Mouse (Mus musculus) olfactory bulb, adult 2 months (tissue): Measurements from ENCODE around the gene Mfng. TPM values are rescaled to one million over a fixed set of nuclear protein-coding genes. Genes with fewer than 3 reads are reported as not detected.

Experiments
- H3K27ac ChIP-seq: fragments of 200-500 bp; 2 replicates; pipeline ENCODE4 v1.5.1; 2012; ENCODE audit warnings: low read depth, low read length; ENCODE audit not compliant: insufficient read depth
- H3K4me1 ChIP-seq: fragments of 200-500 bp; 2 replicates; pipeline ENCODE4 v1.6.1; 2012; ENCODE audit warnings: low read length; ENCODE audit not compliant: control insufficient read depth, insufficient read depth
- H3K4me3 ChIP-seq: fragments of 200-500 bp; 2 replicates; pipeline ENCODE4 v1.5.1; 2012; ENCODE audit warnings: mild to moderate bottlenecking, low read depth, low read length, moderate library complexity; ENCODE audit not compliant: insufficient read depth
- CTCF ChIP-seq: fragments of 200-500 bp; IDR thresholded peaks from 2 replicates; pipeline ENCODE4 v1.5.1; 2012; ENCODE audit warnings: low read depth, mild to moderate bottlenecking, low read length, moderate library complexity; ENCODE audit not compliant: insufficient read depth
- POLR2A ChIP-seq: fragments of 200-500 bp; IDR thresholded peaks from 2 replicates; pipeline ENCODE4 v1.6.1; 2012; ENCODE audit warnings: mild to moderate bottlenecking, low read depth, low read length, moderate library complexity; ENCODE audit not compliant: insufficient read depth
- WGBS: fragments of 180-500 bp; shearing (Covaris S2); methylation state at CpG from one replicate; pipeline ENCODE4 v1.1.7; 2018; 5-methylcytosine and 5-hydroxymethylcytosine counted together
- polyA plus RNA-seq: library from polyadenylated mRNA; stranded (reverse); fragments of >200 nt; gene quantifications from 2 replicates; pipeline ENCODE4 v1.2.4, GENCODE M21; 2012; ENCODE audit warnings: low replicate concordance; ENCODE audit not compliant: missing spikeins, insufficient read depth, insufficient read length

Gene Mfng
- polyA plus RNA-seq, 1 experiment, result not detected

DNA sequence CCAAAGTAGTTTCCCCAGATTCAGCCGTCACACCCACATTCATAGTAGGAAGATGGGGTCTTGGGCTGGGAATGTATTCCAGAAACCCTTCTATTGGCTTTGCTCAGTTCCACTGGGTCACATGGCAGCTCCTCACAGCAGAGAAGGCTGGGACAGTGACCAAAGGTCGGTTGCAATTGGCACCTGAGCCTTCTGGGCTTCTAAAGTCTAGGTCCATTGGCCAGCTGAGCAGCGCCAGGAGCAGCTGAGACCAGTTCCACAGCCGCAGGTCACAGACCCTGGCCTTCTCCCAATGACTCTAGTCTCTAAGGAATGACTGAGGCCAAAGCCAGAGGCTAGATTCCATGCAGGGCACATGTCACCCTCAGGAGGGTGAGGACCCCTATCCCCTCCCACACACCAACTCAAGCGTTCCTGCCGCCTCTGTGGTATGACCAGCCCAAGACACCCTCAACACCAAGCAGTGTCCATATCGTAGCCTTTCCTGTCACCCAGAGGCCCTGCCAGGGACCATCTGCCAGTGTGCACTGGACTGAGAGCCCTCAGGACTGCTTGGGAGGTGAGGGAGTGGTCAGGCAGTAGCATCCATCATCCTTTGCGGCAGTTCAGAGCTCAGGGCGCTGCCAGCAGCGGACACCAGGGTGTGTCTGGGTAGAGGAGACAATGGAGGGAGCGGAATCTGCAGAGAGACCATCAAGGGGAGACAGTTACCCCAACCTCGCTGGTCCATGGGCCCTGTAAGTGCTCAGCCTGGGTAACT, 17.1 kb downstream of the Mfng start:
- 94% methylated on average over 12 of the region's 12 CpGs for WGBS
- H3K4me1 ChIP-seq, result peaks cover 21% of the 10 kb centered on the region
- H3K27ac ChIP-seq, result no peak overlapping the region
- no peak overlapping the region for H3K4me3 ChIP-seq
- TF ChIP-seq POLR2A (no peak), CTCF (no peak)

DNA sequence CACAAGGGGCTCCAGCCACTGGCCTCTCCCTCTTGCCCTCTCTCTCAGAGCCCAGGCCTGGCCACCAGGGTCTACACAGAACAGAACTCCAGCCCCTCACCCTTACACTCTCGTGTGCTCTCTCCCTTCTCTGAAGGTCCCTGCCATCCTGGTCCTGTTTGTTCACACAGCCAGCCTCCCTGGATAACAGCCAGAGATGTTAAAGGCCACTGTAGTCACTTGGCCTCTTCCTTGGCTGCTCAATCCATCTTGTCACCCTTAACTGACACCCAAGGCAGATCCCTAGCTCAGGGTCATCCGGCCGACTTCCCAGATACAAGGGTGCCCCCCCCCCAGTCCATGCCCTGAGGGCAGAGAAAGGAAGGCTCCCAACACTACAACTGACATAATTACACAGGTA, 18.0 kb downstream of the Mfng start:
- Histone ChIP-seq H3K4me3 (no peak overlapping the region), H3K4me1 (peaks cover 30% of the 10 kb centered on the region), H3K27ac (no peak overlapping the region)
- 85% methylated on average over 3 of the region's 3 CpGs for WGBS
- TF ChIP-seq POLR2A, result no peak
- no peak for TF ChIP-seq CTCF

DNA sequence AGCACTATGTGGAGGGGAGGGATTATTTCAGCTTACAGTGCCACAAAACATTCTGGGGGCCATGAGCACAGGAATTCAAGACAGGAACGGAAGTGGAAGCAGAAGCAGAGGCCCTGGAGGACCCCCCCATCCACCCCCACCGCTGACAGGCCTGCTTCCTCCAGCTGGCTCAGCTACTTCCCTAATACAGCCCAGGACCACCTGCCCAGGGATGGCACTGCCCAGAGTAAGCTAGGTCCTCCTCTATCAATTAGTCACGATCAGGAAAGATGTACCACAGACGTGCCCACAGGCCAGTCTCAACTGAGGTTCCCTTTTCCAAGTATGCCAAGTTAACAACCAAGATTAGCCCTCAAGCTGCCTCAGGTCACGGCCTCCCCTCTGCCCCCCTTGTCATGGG, 19.1 kb downstream of the Mfng start:
- Histone ChIP-seq H3K4me3 (no peak overlapping the region), H3K27ac (no peak overlapping the region), H3K4me1 (peaks cover 39% of the 10 kb centered on the region)
- 86% methylated on average over 5 of the region's 5 CpGs for WGBS
- no peak for TF ChIP-seq CTCF
- no peak for TF ChIP-seq POLR2A

DNA sequence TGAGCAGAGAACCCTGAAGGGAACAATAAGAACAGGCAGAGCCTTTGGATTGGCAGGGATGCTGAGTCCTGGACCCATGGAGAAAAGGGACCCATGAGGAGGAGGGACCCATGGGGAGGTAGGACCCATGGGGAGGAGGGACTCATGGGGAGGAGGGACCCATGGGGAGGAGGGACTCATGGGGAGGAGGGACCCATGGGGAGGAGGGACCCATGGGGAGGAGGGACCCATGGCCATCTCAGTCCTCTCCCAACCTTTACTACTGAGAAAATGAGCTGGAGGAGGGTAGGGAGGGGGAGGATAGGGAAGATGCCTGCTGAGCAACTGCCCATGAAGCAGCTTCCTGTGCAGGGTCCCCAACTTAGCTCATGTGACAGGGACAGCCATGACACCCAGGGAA, 20.3 kb downstream of the Mfng start:
- H3K4me3 ChIP-seq, result no peak overlapping the region
- peaks cover 41% of the 10 kb centered on the region for H3K4me1 ChIP-seq
- TF ChIP-seq CTCF (no peak), POLR2A (no peak)
- no peak overlapping the region for H3K27ac ChIP-seq

DNA sequence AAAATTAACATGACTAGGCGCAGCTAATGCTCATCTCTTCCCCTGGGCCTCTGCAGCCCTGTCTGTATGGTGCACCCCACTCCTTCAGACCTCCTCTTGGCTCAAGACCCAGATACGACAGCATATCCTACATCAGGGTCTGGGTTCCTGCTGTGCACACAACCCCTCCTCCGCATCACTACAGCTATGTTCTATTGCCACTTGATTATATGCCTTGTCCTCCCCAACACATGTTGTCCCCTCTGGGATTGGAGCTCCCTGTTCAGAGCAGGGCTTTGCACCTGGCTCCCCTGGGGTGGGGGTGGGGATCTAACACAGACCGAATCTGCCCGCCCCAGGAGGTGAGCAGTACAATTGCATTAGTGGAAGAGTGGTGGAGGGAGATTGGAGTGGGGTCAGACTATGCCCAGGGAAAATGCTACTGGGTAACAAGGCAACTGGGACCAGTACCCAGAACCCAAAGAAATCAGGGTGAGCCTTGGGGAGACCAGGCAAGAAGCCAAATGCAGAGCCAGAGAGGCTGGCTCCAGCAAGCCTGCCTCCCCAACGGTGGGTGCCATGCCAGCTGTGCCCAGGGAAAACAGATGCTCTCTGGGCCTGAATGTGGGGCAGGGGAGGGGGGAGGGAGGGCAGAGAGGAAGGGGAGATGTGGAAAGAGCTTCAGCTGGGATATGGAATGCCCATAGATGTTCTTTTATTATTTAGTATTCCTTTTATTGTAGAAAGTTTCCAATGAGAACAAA, 22.5 kb downstream of the Mfng start:
- TF ChIP-seq CTCF (no peak), POLR2A (no peak)

DNA sequence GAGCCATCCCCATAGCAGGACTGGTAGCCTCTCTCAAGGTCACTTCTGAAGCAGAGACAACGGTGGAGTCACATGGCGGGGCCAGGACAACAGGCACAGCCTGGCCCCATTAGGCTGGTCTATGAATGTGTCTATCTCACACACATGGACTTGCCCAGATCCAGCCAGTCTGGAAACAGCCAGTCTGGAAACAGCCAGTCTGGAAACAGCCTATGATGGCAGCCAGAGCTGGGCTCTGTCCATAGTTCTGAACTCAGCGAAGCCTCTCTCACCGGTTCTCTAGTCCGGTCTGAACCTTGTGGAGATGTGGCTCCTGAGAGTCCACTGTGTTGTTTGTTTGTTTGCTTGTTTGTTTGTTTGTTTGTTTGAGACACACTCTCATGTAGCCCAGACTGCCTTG, 23.4 kb downstream of the Mfng start:
- 69% methylated on average over 5 of the region's 5 CpGs for WGBS
- H3K4me1 ChIP-seq, result peaks cover 38% of the 10 kb centered on the region
- TF ChIP-seq CTCF (no peak), POLR2A (no peak)
- peak overlapping the region; percentile 22; the same call in 1 of the 2 replicates for H3K27ac ChIP-seq
- no peak overlapping the region for H3K4me3 ChIP-seq

More for the DNA sequence above, 22.5 kb downstream of the Mfng start:
- peak overlapping the region; percentile 65 for H3K27ac ChIP-seq
- H3K4me3 ChIP-seq, result no peak overlapping the region
- H3K4me1 ChIP-seq, result peaks cover 41% of the 10 kb centered on the region
- 26% methylated on average over 6 of the region's 6 CpGs for WGBS

DNA sequence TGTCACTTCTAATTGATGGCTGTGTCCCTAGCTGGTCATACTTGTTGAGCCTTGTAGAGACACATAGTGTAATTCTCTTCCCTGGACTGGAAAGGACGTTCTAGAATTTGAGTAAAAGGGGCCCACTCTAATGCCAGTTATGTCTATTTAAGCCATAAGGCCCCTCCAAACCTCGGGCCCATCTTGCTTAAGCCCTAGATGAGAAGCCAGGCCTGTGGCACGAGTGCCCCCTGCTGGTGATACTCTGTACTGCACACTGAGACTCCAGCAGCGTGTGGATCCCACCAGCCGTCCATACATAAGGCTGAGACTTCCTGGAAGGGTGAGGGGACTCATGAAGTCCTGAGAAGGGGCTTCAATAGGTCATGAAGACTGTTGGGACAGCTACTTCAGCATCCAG, 29.1 kb downstream of the Mfng start:
- 8% methylated on average over 5 of the region's 5 CpGs for WGBS
- Histone ChIP-seq H3K4me1 (peaks cover 14% of the 10 kb centered on the region; the same call in 1 of the 2 replicates), H3K27ac (no peak overlapping the region), H3K4me3 (no peak overlapping the region)
- TF ChIP-seq POLR2A (no peak), CTCF (peak; percentile 94)

DNA sequence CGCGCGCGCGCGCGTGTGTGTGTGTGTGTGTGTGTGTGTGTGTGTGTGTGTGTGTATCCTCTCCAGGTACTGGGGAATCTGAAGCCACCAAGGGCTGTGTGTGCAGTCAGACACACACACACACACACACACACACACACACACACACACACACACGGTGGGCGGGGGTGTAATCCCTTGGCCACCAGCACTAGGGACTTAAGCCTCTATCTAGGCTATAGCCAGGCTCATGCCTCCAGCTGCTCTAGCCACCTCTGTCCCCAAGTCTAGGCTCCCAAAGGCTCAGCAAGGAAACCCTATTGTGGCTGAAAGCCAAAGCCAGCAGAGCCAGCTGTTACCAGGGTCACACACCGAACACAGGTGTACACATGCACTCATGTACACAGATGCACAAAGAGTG, 30.4 kb downstream of the Mfng start:
- TF ChIP-seq POLR2A, result no peak
- no peak for TF ChIP-seq CTCF
- WGBS, result 80% methylated on average over 10 of the region's 10 CpGs
- Histone ChIP-seq H3K4me1 (peaks cover 11% of the 10 kb centered on the region; the same call in 1 of the 2 replicates), H3K27ac (no peak overlapping the region), H3K4me3 (no peak overlapping the region)

DNA sequence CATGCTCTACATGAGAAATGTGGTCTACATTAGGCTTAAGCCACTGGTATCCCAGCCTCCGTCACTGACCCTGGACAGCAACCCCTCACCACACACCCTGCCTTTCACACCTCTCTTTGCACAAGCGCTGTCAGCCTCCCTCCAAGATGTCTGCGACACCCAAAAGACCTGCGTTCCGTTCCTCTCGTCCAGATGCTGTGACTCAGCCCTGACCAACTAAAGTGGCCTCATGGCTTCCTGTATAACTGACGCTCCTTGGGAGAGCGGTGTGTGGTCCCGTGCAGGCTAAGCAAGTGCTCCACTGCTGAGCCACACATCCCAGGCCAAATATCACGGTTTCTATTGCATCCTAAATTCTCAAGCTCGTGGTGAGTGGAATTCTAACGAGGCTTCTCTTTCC, 32.6 kb downstream of the Mfng start:
- TF ChIP-seq POLR2A (no peak), CTCF (no peak)

DNA sequence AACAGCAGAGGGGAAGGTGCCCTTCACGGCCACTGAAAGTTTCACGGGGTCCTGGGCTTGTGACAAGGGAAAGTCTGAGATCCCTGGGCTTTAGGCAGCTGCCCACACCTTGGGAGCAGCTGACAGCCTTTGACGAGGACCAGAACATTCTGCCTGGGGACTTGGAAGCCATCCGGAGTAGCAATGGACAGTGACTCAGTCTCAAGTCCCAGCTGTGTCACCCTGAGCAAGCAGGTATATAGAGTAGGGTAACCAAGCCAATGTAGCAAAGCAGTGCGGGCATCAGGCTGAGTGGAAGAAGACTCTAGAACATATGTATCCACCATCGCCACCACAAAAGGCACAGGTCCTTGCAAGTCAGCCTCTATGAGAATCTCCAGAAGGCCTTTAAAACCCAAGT, 36.1 kb downstream of the Mfng start:
- TF ChIP-seq POLR2A, result no peak
- no peak for TF ChIP-seq CTCF
- 74% methylated on average over 6 of the region's 6 CpGs for WGBS
- Histone ChIP-seq H3K27ac (no peak overlapping the region), H3K4me1 (peaks cover 21% of the 10 kb centered on the region), H3K4me3 (no peak overlapping the region)

More for the DNA sequence above, 32.6 kb downstream of the Mfng start:
- 79% methylated on average over 12 of the region's 12 CpGs for WGBS
- H3K4me1 ChIP-seq, result peaks cover 26% of the 10 kb centered on the region
- no peak overlapping the region for H3K27ac ChIP-seq
- no peak overlapping the region for H3K4me3 ChIP-seq
